Mouse (Mus musculus) hematopoietic multipotent progenitor cell, adult 10-12 weeks (in vitro differentiated cells): ENCODE measurements around the gene Slc27a3. TPM values are rescaled to one million over a fixed set of nuclear protein-coding genes. Genes with fewer than 3 reads are reported as not detected.

Source experiments
- polyA plus RNA-seq: library from polyadenylated mRNA; stranded (reverse); fragments of >175 nt; gene quantifications from 2 replicates; pipeline ENCODE4 v1.2.3, GENCODE M21; 2012; ENCODE audit warnings: low replicate concordance

Gene Slc27a3
- 2.6 and 4.0 TPM in 2 replicates for polyA plus RNA-seq

DNA sequence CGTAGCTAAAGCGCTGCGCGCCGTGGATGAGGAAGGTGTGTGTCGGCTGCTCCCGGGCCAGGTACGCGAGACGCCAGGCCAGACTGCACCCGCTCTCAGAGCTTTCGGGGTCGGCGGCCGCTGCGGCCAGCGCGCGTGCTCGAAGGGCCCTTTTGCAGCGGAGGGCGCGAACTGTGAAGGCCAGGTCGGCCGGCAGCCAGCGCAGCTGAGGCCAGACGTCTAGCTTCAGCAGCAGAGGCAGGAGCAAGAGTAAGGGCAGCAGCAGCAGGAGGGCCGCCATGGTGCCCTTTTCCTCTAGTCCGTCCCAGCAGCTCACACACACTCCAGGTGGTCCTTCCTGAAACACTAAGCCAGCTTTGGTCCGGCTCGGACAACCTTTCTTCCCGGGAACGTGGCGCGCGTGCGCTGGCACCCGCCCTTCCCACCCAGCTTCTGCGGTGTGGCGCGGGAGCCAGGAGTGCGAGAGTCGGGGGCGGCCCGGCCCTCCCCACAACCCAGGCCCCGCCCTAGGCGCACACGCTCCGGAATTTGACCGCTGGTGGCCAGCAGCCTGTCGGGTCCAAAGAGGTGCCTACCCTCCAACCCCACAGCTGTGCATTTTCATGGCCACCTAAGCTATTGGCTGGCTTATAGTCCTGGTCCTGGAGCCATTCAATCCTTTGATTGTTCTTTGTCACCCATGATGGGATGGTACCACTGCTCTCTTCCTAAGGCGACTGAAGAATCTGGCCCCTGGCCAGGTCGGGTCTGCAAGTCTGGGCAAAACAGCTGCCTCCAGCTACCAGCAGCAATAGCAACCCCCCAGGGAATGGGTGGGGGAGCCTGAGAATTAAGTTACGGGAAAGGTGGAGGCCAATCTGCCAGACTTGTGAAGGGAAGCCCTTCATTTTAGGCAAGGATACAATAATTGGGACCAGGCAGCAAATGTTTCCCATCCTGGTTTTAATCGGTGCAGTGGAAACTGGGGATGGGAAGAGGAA lies at the start of gene Slc27a3:
Gene Slc27a3 (minus strand): TSS at position 428 of the 980 bp plus-strand sequence.

DNA sequence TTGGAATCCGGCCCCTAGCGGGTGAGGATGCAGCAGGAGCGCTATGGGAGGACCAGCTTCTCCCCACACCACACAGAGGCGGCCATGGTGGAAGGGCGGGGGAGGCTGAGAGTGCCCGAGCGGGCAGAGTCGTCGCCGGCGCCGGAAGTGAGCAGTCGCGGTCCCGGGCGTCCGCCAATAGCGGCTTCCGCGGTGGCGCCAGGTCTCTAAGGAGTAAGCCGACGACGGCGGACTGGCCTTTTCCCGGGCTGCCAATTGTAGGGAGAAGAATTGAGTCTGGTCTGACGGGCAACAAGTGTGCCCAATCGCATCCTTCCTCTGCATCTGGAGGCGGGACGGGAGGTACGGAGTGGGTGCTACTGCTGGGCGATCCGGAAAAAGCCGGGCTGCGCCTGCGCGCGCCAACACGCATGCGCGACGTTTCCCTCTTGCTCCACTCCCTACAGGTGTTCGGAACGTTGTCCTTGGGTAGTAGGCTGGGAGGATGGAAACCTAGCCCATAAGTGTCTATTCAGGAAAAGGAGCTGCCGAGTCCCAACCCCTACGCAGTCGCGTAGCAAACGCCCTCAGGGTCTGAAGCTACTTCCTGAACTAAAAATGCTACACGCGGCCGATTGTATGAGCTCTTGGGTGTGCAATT lies 43.8 kb upstream of the Slc27a3 start, which contains the start of gene Ints3:
Gene Ints3 (minus strand): TSS at position 242 of the 640 bp plus-strand sequence.

Other genes starting within 250 kb of the Slc27a3 start
- gene Rps27, start 176.3 kb downstream of the Slc27a3 start, polyA plus RNA-seq, result 704 and 1,048 TPM in 2 replicates
- 1.4 and 1.5 TPM in 2 replicates for gene Rab13, start 176.2 kb downstream of the Slc27a3 start, polyA plus RNA-seq
- gene Jtb, start 158.3 kb downstream of the Slc27a3 start, polyA plus RNA-seq, result 128 and 313 TPM in 2 replicates
- gene Creb3l4, start 146.4 kb downstream of the Slc27a3 start, polyA plus RNA-seq, result not detected in 2 replicates
- 18.2 and 18.6 TPM in 2 replicates for gene Slc39a1, start 141.8 kb downstream of the Slc27a3 start, polyA plus RNA-seq
- 151 and 168 TPM in 2 replicates for gene Crtc2, start 135.8 kb downstream of the Slc27a3 start, polyA plus RNA-seq
- gene Dennd4b, start 124.8 kb downstream of the Slc27a3 start, polyA plus RNA-seq, result 218 and 692 TPM in 2 replicates
- 5.7 and 10.3 TPM in 2 replicates for gene Gatad2b, start 96.8 kb downstream of the Slc27a3 start, polyA plus RNA-seq
- 27.3 and 32.4 TPM in 2 replicates for gene Ints3, start 43.7 kb upstream of the Slc27a3 start, polyA plus RNA-seq
- 0.16 and 1.8 TPM in 2 replicates for gene Npr1, start 75.9 kb upstream of the Slc27a3 start, polyA plus RNA-seq
- gene Ilf2, start 86.2 kb upstream of the Slc27a3 start, polyA plus RNA-seq, result 6.0 and 9.8 TPM in 2 replicates
- 5.7 and 5.9 TPM in 2 replicates for gene Snapin, start 101.1 kb upstream of the Slc27a3 start, polyA plus RNA-seq
- 75.5 and 121 TPM in 2 replicates for gene Chtop, start 119.6 kb upstream of the Slc27a3 start, polyA plus RNA-seq
- gene S100a1, start 124.5 kb upstream of the Slc27a3 start, polyA plus RNA-seq, result 8.5 and 9.8 TPM in 2 replicates
- 8.5 TPM in 2 replicates for gene S100a13, start 124.5 kb upstream of the Slc27a3 start, polyA plus RNA-seq
- gene S100a14, start 136.9 kb upstream of the Slc27a3 start, polyA plus RNA-seq, result 0.18 TPM in 2 replicates
- 0.38 and 1.0 TPM in 2 replicates for gene S100a16, start 147.3 kb upstream of the Slc27a3 start, polyA plus RNA-seq
- gene S100a3, start 170.6 kb upstream of the Slc27a3 start, polyA plus RNA-seq, result 0.38 TPM in 1 of 2 replicates, not detected in the other
- not detected in 2 replicates for gene S100a2, start 200.3 kb upstream of the Slc27a3 start, polyA plus RNA-seq
- gene Gm42674, start 212.0 kb upstream of the Slc27a3 start, polyA plus RNA-seq, result not detected in 2 replicates
- 8.1 and 14.2 TPM in 2 replicates for gene S100a4, start 213.8 kb upstream of the Slc27a3 start, polyA plus RNA-seq
- gene S100a5, start 218.6 kb upstream of the Slc27a3 start, polyA plus RNA-seq, result not detected in 2 replicates
- gene S100a6, start 222.9 kb upstream of the Slc27a3 start, polyA plus RNA-seq, result 18.8 and 73.6 TPM in 2 replicates